Mouse (Mus musculus) C2C12 (cell line): ENCODE measurements around the gene Exo1.

Source experiments
- CEBPB ChIP-seq: IDR thresholded peaks from one replicate; pipeline ENCODE4 v1.6.1; 2011; ENCODE audit warnings: low read depth, mild to moderate bottlenecking, control low read depth, moderate library complexity
- CTCF ChIP-seq: IDR thresholded peaks from one replicate; pipeline ENCODE4 v1.5.1; 2011; ENCODE audit not compliant: control insufficient read depth, insufficient read depth, insufficient read length
- MAX ChIP-seq: IDR thresholded peaks from one replicate; pipeline ENCODE4 v1.6.1; 2011; ENCODE audit warnings: mild to moderate bottlenecking, control low read depth
- MYOD1 ChIP-seq: IDR thresholded peaks from one replicate; pipeline ENCODE4 v1.6.1; 2011; ENCODE audit warnings: low read depth; ENCODE audit not compliant: control insufficient read depth, insufficient read length
- USF1 ChIP-seq: IDR thresholded peaks from one replicate; pipeline ENCODE4 v1.6.1; 2011; ENCODE audit warnings: low read depth, mild to moderate bottlenecking, control low read depth, moderate library complexity

DNA sequence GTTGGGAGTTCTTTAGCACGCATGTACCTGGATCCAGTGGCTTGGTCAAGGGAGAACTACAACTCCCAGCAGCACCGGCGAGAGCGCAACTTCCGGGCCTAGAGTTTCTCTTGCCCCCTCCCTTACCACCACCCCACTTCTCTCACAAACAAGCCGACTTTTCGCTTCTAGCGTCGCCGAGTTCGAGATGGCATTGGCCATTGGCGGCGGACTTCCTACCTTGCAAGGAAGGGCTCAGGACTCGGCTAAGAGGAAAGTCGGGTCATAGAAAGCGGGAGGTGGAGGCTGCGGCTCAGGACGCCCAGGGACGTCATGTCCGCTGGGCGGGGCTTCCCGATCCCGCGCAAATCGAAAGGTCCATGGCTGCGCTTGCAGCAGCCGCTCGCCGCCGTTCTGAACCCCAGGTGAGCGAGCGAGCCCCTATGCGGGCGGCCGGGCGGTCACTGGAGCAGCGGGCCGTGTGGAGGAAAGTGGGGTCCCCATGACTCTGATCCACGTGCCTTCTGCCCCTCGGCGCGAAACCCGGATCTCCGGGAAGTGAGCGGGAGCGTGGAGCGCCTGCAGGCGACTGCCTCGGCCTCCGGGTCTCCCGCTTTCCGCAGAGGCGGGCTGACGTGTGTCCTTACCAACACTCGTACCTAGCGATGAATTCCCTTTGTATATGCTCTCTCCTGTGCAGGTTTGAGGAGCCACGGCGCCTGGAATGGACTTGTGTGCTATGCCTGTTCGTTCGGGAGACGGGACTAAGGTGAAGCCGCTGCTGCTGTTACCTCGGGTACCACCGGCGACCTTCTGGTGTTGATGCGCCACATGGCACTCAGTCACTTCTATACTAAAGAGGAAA is at the start of gene Exo1:
- no peak for TF ChIP-seq CEBPB
- TF ChIP-seq CTCF, result no peak
- no peak for TF ChIP-seq MAX
- TF ChIP-seq MYOD1, result no peak
- no peak for TF ChIP-seq USF1
